Mouse (Mus musculus): Measurements from ENCODE around the gene Psma4.
"Not testable (repeated sequence)": the region's sequence is repeated elsewhere in the genome, so short reads cannot be mapped to it uniquely, and the experiment has no call there.

- TF ChIP-seq POLR2A (IDR thresholded peaks at IDR 0.05; ENCODE audit: low read depth, low read length); CTCF (IDR thresholded peaks at IDR 0.05; ENCODE audit: extremely low read depth, insufficient read depth, insufficient read length, insufficient replicate concordance): not testable (repeated sequence)
These were observed 428 bp upstream of the Psma4 start for GRCm38 (mm10) chr9:54950162-54950561.
